Mouse (Mus musculus): ENCODE measurements around the gene Olfr623. TPM values are rescaled to one million over a fixed set of nuclear protein-coding genes. Genes with fewer than 3 reads are reported as not detected.

The Olfr623 gene
- not detected for total RNA-seq (2021)
- long read RNA-seq, experiment 1, result 0 reads
- long read RNA-seq, experiment 2, result 0 reads

- no peak for DNase-seq (ENCODE audit: low spot score in 2 of 2)
Observed at GRCm38 (mm10) chr7:103663598-103663997, at the start of gene Olfr623. Gene Olfr623, minus strand, starts transcription at chr7:103663698.

DNA sequence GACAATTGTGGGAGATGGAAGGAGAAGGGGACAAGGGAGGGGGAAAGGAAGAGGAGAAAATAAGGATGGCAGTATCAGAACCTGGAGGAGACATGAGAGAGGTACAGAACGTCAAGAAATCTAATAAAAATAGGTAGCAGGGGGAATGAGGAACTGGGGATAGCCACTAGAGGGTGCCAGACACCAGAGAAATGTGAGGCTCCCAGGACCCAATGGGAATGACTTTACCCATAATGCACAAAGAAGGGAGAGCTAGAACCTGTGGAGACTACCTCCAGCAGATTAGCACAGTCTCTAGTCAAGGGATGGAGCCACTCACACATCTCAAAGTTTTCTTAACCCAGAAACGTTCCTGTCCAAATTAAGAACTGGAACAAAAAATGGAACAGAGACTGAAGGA, 48.5 kb upstream of the Olfr623 start:
- DNase-seq (ENCODE audit: low spot score in 2 of 2), result no peak

DNA sequence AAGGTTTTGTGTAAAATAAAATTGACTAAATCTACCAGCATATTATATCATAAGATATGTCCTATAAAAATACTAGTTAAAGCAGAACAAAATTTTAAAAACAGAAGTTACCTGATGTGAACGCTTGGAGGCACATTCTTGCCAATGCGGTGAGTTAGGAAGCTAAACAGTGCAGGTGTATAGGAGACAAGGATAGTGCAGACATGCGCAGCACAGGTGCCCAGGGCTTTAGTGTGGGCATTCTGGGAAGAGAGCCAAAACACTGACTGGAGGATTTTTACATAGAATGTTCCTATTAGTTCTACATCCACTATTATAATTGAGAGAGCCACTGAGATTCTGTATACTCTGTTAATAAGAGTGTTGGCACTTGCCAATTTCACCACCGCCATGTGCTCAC, 36.0 kb upstream of the Olfr623 start:
- DNase-seq (ENCODE audit: low spot score in 2 of 2), result no peak

- no peak for DNase-seq (ENCODE audit: low spot score in 2 of 2)
Observed at GRCm38 (mm10) chr7:103682420-103682819, 18.9 kb upstream of the Olfr623 start, which contains the start of gene Olfr625-ps1. Gene Olfr625-ps1, plus strand, starts transcription at chr7:103682720.

GRCm38 (mm10) chr7:103671091-103671490, 7.6 kb upstream of the Olfr623 start, which contains the start of gene Olfr624:
Gene Olfr624, minus strand, starts transcription at chr7:103671191.
- no peak for DNase-seq (ENCODE audit: low spot score in 2 of 2)

- DNase-seq (ENCODE audit: low spot score in 2 of 2), result no peak
Observed at GRCm38 (mm10) chr7:103644070-103644469, 19.4 kb downstream of the Olfr623 start.

GRCm38 (mm10) chr7:103642602-103643001, 20.9 kb downstream of the Olfr623 start, which contains the start of gene Olfr622:
Gene Olfr622, minus strand, starts transcription at chr7:103642702.
- DNase-seq (ENCODE audit: low spot score in 2 of 2), result no peak

DNA sequence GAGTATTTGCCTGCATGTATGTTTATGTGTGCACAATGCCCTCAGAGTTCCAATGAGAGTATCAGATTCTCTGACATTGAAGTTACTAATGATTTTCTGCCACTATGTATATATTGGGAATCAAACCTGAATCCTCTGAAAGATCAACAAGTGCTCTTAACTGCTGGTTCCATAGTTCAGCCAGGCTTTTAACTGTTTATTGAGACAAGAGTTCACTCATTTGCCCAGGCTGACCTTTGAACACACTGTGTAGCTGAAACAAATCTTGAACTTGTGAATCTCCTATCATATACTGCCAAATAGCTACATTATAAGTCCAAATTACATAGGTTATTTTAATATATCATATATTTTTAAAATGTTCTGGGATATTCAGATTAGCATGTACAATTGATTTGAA, 26.7 kb downstream of the Olfr623 start:
- no peak for DNase-seq (ENCODE audit: low spot score in 2 of 2)

DNA sequence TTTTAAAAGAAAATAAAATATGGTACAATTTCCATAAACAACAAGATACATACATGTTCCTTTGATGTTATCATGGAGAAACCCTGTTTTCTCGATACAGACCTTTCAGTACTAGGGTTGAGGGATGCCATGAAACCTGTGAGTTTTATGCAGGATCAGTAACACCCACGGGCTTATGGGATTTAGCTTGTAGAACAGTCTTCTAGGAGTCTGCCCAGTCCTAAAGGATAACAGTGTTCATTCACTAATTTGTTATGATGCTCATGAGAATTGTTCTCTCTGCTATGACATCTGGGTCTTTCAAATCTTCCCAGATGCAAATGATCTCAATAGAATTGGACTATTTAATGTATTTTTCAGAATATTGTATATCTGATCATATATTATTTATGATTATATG, 51.1 kb downstream of the Olfr623 start, which contains the start of gene Olfr620:
Gene Olfr620, minus strand, starts transcription at position 101 of the 400 bp plus-strand sequence.
- DNase-seq (ENCODE audit: low spot score in 2 of 2), result no peak

Other genes with a start within 250 kb of the Olfr623 start
- gene Usp17lc, start 248.6 kb downstream of the Olfr623 start, total RNA-seq (2021), result not detected
- gene Olfr605, start 218.3 kb downstream of the Olfr623 start, total RNA-seq (2021), result not detected
- not detected for gene Olfr606, start 214.7 kb downstream of the Olfr623 start, total RNA-seq (2021)
- not detected for gene Olfr607, start 199.5 kb downstream of the Olfr623 start, total RNA-seq (2021)
- gene Olfr608, start 193.8 kb downstream of the Olfr623 start, total RNA-seq (2021), result not detected
- not detected for gene Olfr609, start 165.6 kb downstream of the Olfr623 start, total RNA-seq (2021)
- not detected for gene Olfr610, start 151.6 kb downstream of the Olfr623 start, total RNA-seq (2021)
- gene Olfr611, start 142.9 kb downstream of the Olfr623 start, total RNA-seq (2021), result not detected
- not detected for gene Olfr612, start 121.0 kb downstream of the Olfr623 start, total RNA-seq (2021)
- not detected for gene Olfr613, start 115.6 kb downstream of the Olfr623 start, total RNA-seq (2021)
- gene Olfr615, start 107.6 kb downstream of the Olfr623 start, total RNA-seq (2021), result not detected
- not detected for gene Olfr616, start 94.6 kb downstream of the Olfr623 start, total RNA-seq (2021)
- gene Olfr617, start 90.6 kb downstream of the Olfr623 start, total RNA-seq (2021), result not detected
- gene Olfr618, start 73.6 kb downstream of the Olfr623 start, total RNA-seq (2021), result not detected
- gene Olfr619, start 63.1 kb downstream of the Olfr623 start, total RNA-seq (2021), result not detected
- not detected for gene Olfr620, start 51.2 kb downstream of the Olfr623 start, total RNA-seq (2021)
- gene Olfr622, start 21.0 kb downstream of the Olfr623 start, total RNA-seq (2021), result not detected
- under 1 TPM in 1 of 2 experiments, not detected in 1; 0.07 TPM for gene Olfr624, start 7.5 kb upstream of the Olfr623 start, total RNA-seq (2021)
- gene Olfr625-ps1, start 19.0 kb upstream of the Olfr623 start, total RNA-seq (2021), result not detected
- gene Olfr243, start 51.0 kb upstream of the Olfr623 start, total RNA-seq (2021), result not detected
- not detected for gene Olfr628, start 66.7 kb upstream of the Olfr623 start, total RNA-seq (2021)
- gene Olfr629, start 81.2 kb upstream of the Olfr623 start, total RNA-seq (2021), result not detected
- gene Olfr630, start 93.6 kb upstream of the Olfr623 start, total RNA-seq (2021), result not detected
- gene Olfr69, start 107.9 kb upstream of the Olfr623 start, total RNA-seq (2021), result not detected
- not detected for gene Olfr68, start 116.0 kb upstream of the Olfr623 start, total RNA-seq (2021)
- gene Olfr67, start 128.1 kb upstream of the Olfr623 start, total RNA-seq (2021), result not detected
- 10 to 100 TPM; 40.8 to 52.6 TPM for gene Hbb-bt, start 150.3 kb upstream of the Olfr623 start, total RNA-seq (2021)
- gene Hbb-bs, start 164.4 kb upstream of the Olfr623 start, total RNA-seq (2021), result 100 to 1,000 TPM; 337 to 460 TPM
- not detected for gene Hbb-bh2, start 176.8 kb upstream of the Olfr623 start, total RNA-seq (2021)
- not detected for gene Hbb-bh1, start 179.5 kb upstream of the Olfr623 start, total RNA-seq (2021)
- gene Hbb-y, start 189.5 kb upstream of the Olfr623 start, total RNA-seq (2021), result not detected
- gene Olfr66, start 222.6 kb upstream of the Olfr623 start, total RNA-seq (2021), result not detected
- gene Olfr64, start 230.8 kb upstream of the Olfr623 start, total RNA-seq (2021), result not detected
- not detected for gene Olfr65, start 239.8 kb upstream of the Olfr623 start, total RNA-seq (2021)

Measured in left cerebral cortex, adult 18-20 months (tissue).